Mouse (Mus musculus) spleen, embryonic (tissue): Measurements from ENCODE around the gene Vwa7.

ENCODE experiments used
- CTCF ChIA-PET: fragments of 350-600 bp; sonication (Branson Sonifier 250); formaldehyde crosslinking; loops from one replicate; lab custom pipeline; 2022; lab: Charles Lee

Gene Vwa7

GRCm38 (mm10) chr17:35060071-35060470 lies 43.7 kb downstream of the Vwa7 start:
- CTCF ChIA-PET = interaction anchor here (0.6 to 2.8 kb wide), 6 partner anchors 23 to 117 kb away, joined by 3 to 16 read pairs (median 5); no protein-coding TSS in a partner anchor

GRCm38 (mm10) chr17:35060737-35061297 lies 44.4 kb downstream of the Vwa7 start:
- CTCF ChIA-PET = interaction anchor here (0.6 kb wide), 1 partner anchor 34 kb away, joined by 4 read pairs; no protein-coding TSS in a partner anchor

- CTCF ChIA-PET = interaction anchor here (0.6 kb wide), 1 partner anchor 34 kb away, joined by 4 read pairs; no protein-coding TSS in a partner anchor
These were observed 44.9 kb downstream of the Vwa7 start for GRCm38 (mm10) chr17:35061299-35061698.

GRCm38 (mm10) chr17:35063466-35063865 lies 47.1 kb downstream of the Vwa7 start:
- CTCF ChIA-PET = no interaction called here

GRCm38 (mm10) chr17:35064378-35064877 lies 48.0 kb downstream of the Vwa7 start:
- CTCF ChIA-PET = no interaction called here

GRCm38 (mm10) chr17:35064951-35065947 lies 48.9 kb downstream of the Vwa7 start, which contains the start of gene Ly6g6c:
Gene Ly6g6c (plus strand): TSS chr17:35065388.
- CTCF ChIA-PET = no interaction called here

GRCm38 (mm10) chr17:35066084-35066483 lies 49.7 kb downstream of the Vwa7 start, which contains the start of gene Mpig6b:
Gene Mpig6b (minus strand): TSS chr17:35066184.
- CTCF ChIA-PET = no interaction called here

- CTCF ChIA-PET = no interaction called here
These were observed 52.0 kb downstream of the Vwa7 start for GRCm38 (mm10) chr17:35068213-35068914.

GRCm38 (mm10) chr17:35070556-35071229 lies 54.3 kb downstream of the Vwa7 start:
- CTCF ChIA-PET = interaction anchor here (0.7 kb wide), 1 partner anchor 889 kb away, joined by 4 read pairs; no protein-coding TSS in a partner anchor

- CTCF ChIA-PET = no interaction called here
These were observed 55.1 kb downstream of the Vwa7 start for GRCm38 (mm10) chr17:35071454-35071853.

- CTCF ChIA-PET = no interaction called here
These were observed 57.7 kb downstream of the Vwa7 start for GRCm38 (mm10) chr17:35074097-35074496.
